Mouse (Mus musculus) embryo, embryonic 11.5 days (tissue): ENCODE data around the gene Msmo1.

Experiments
- DNase-seq: peaks from one replicate; pipeline ENCODE4 v3.0.0-alpha.2; 2012; ENCODE audit warnings: low read depth, low spot score

Gene Msmo1

GRCm38 (mm10) chr8:64712499-64712898, 21.1 kb downstream of the Msmo1 start:
- no peak for DNase-seq

GRCm38 (mm10) chr8:64711544-64711943, 22.0 kb downstream of the Msmo1 start:
- no peak for DNase-seq

- no peak for DNase-seq
These were observed 26.1 kb downstream of the Msmo1 start for GRCm38 (mm10) chr8:64707481-64707880.

GRCm38 (mm10) chr8:64703191-64703590, 30.4 kb downstream of the Msmo1 start:
- DNase-seq = no peak

- peak; percentile 78 for DNase-seq
These were observed 40.9 kb downstream of the Msmo1 start, which contains the start of gene Cpe for GRCm38 (mm10) chr8:64692651-64693201. Gene Cpe, minus strand, starts transcription at chr8:64693054.

GRCm38 (mm10) chr8:64691591-64692401, 41.8 kb downstream of the Msmo1 start:
- no peak for DNase-seq

GRCm38 (mm10) chr8:64690845-64691244, 42.7 kb downstream of the Msmo1 start:
- DNase-seq = no peak

- DNase-seq = no peak
These were observed 43.3 kb downstream of the Msmo1 start for GRCm38 (mm10) chr8:64690306-64690705.

GRCm38 (mm10) chr8:64688741-64689140, 44.9 kb downstream of the Msmo1 start:
- DNase-seq = no peak

- DNase-seq = no peak
These were observed 45.4 kb downstream of the Msmo1 start for GRCm38 (mm10) chr8:64688161-64688560.

- no peak for DNase-seq
These were observed 51.1 kb downstream of the Msmo1 start for GRCm38 (mm10) chr8:64682501-64682900.

GRCm38 (mm10) chr8:64676381-64676780, 57.2 kb downstream of the Msmo1 start:
- no peak for DNase-seq

GRCm38 (mm10) chr8:64674951-64675585, 58.5 kb downstream of the Msmo1 start:
- no peak for DNase-seq

- DNase-seq = no peak
These were observed 60.7 kb downstream of the Msmo1 start for GRCm38 (mm10) chr8:64672920-64673319.

GRCm38 (mm10) chr8:64671937-64672336, 61.7 kb downstream of the Msmo1 start:
- no peak for DNase-seq
